ENCODE assay signal across 14 mouse cellular contexts in genomic region chr2:139860133-139860494, GRCm38 (mm10).
"Had no signal": no experiment of that assay in that cellular context is flagged by ENCODE, and none has a peak within 500 bp of the region (broad histone marks: within the 10 kb centered on the region; RNA-seq: fewer than 3 reads in every experiment).

No protein-coding gene starts in this region.

- H3K9ac ChIP-seq: hindbrain, embryonic 13.5 days; limb, embryonic 12.5 days; liver, embryonic 12.5 days; liver, embryonic 15.5 days; midbrain, embryonic 13.5 days had no signal

- H3K36me3 ChIP-seq: hindbrain, embryonic 13.5 days; limb, embryonic 12.5 days; liver, embryonic 15.5 days; midbrain, embryonic 13.5 days had no signal

- H3K4me1 ChIP-seq: hindbrain, embryonic 13.5 days; limb, embryonic 12.5 days; liver, embryonic 12.5 days; liver, embryonic 15.5 days; midbrain, embryonic 13.5 days had no signal

- ATAC-seq: hindbrain, embryonic 16.5 days; intestine, postnatal 0 days; liver, embryonic 12.5 days; midbrain, embryonic 13.5 days had no signal

- H3K4me2 ChIP-seq: hindbrain, embryonic 13.5 days; limb, embryonic 12.5 days; liver, embryonic 12.5 days; liver, embryonic 15.5 days; midbrain, embryonic 13.5 days had no signal

- H3K9me3 ChIP-seq: hindbrain, embryonic 13.5 days; limb, embryonic 12.5 days; liver, embryonic 12.5 days; liver, embryonic 15.5 days; midbrain, embryonic 13.5 days had no signal

- H3K4me3 ChIP-seq: hindbrain, embryonic 13.5 days; left cerebral cortex, adult 2 months; limb, embryonic 12.5 days; liver, embryonic 12.5 days; liver, embryonic 15.5 days; midbrain, embryonic 13.5 days had no signal

- DNase-seq: layer of hippocampus, postnatal 36 days; liver; thymus, adult 18-20 months; thymus, postnatal 4 days had no signal

- H3K27ac ChIP-seq: hindbrain, embryonic 13.5 days; kidney, postnatal 0 days; left cerebral cortex, adult 2 months; limb, embryonic 12.5 days; liver, embryonic 12.5 days; liver, embryonic 15.5 days; macrophage; midbrain, embryonic 13.5 days had no signal

- H3K27me3 ChIP-seq: hindbrain, embryonic 13.5 days; limb, embryonic 12.5 days; liver, embryonic 12.5 days; liver, embryonic 15.5 days; midbrain, embryonic 13.5 days had no signal
